Mouse (Mus musculus) liver, embryonic 14.5 days (tissue): ENCODE results near the gene Plch1. TPM values are rescaled to one million over a fixed set of nuclear protein-coding genes. Genes with fewer than 3 reads are reported as not detected.

Experiments
- ATAC-seq: fragments of 200-750 bp; cut with Nextera tagmentation; 2 replicates; pipeline ENCODE4 v1.8.0; 2017; ENCODE audit warnings: moderate number of reproducible peaks, mild to moderate bottlenecking, moderate library complexity; ENCODE audit not compliant: insufficient read depth
- DNase-seq, 3 experiments: peaks; one replicate each; pipeline ENCODE4 v3.0.0-alpha.2; 2012 to 2013; ENCODE audit warnings: low read depth in 3 of 3, low spot score in 3 of 3
- H3K27ac ChIP-seq: fragments of 300-500 bp; sonication (generic); 2 replicates; pipeline ENCODE4 v1.5.1; 2014; ENCODE audit warnings: moderate library complexity, mild to moderate bottlenecking, control low read depth, inconsistent platforms
- H3K27me3 ChIP-seq: fragments of 300-500 bp; sonication (generic); 2 replicates; pipeline ENCODE4 v1.6.1; 2014; ENCODE audit warnings: mild to moderate bottlenecking, low read length, moderate library complexity; ENCODE audit not compliant: control insufficient read depth, insufficient read depth
- H3K36me3 ChIP-seq: fragments of 300-500 bp; sonication (generic); replicated peaks from 2 replicates; pipeline ENCODE4 v1.6.1; 2014; ENCODE audit warnings: low read depth; ENCODE audit not compliant: control insufficient read depth, insufficient read depth
- H3K4me1 ChIP-seq, 2 experiments: fragments of 200-500 bp in 1 of 2; fragments of 300-500 bp in 1 of 2; sonication (generic) in 1 of 2; replicated peaks; 2 replicates each; pipeline ENCODE4 v1.6.1; 2012 to 2014; ENCODE audit warnings: antibody characterized with exemption in 1 of 2, inconsistent platforms in 1 of 2, low read length in 1 of 2; ENCODE audit not compliant: control insufficient read depth in 2 of 2, insufficient read depth in 2 of 2
- H3K4me2 ChIP-seq: fragments of 300-500 bp; sonication (generic); 2 replicates; pipeline ENCODE4 v1.6.1; 2014; ENCODE audit warnings: low read depth, mild to moderate bottlenecking, control low read depth, moderate library complexity
- H3K4me3 ChIP-seq, 2 experiments: fragments of 200-500 bp in 1 of 2; fragments of 300-500 bp in 1 of 2; sonication (generic) in 1 of 2; 2 replicates each; pipeline ENCODE4 v1.5.1; 2012 to 2014; ENCODE audit warnings: low read depth in 2 of 2, low read length in 2 of 2, mild to moderate bottlenecking in 2 of 2, control low read depth in 1 of 2, inconsistent platforms in 1 of 2, moderate library complexity in 1 of 2; ENCODE audit not compliant: insufficient read depth in 1 of 2
- H3K9ac ChIP-seq: fragments of 300-500 bp; sonication (generic); replicated peaks from 2 replicates; pipeline ENCODE4 v1.6.1; 2014; ENCODE audit warnings: mild to moderate bottlenecking, control low read depth, moderate library complexity
- H3K9me3 ChIP-seq: fragments of 300-500 bp; sonication (generic); 2 replicates; pipeline ENCODE4 v1.6.1; 2016; ENCODE audit warnings: low read length, mixed read lengths; ENCODE audit not compliant: control insufficient read depth
- CTCF ChIP-seq: IDR thresholded peaks from 2 replicates; pipeline ENCODE4 v1.5.1; 2016; ENCODE audit warnings: antibody characterized with exemption, low read depth, control low read depth
- EP300 ChIP-seq: IDR thresholded peaks from 2 replicates; pipeline ENCODE4 v1.6.1; 2016; ENCODE audit warnings: antibody characterized with exemption, low read depth
- WGBS: fragments of 180-500 bp; shearing (Covaris S2); extraction: QIAGEN DNeasy Blood & Tissue Kit; methylation state at CpG from one replicate; pipeline ENCODE4 v1.1.7; 2014; ENCODE audit not compliant: insufficient replicate concordance; 5-methylcytosine and 5-hydroxymethylcytosine counted together
- polyA plus RNA-seq, 2 experiments: library from polyadenylated mRNA; depleted of rRNA in 1 of 2; stranded (reverse) in 1 of 2; unstranded in 1 of 2; fragments of >200 nt; fragmentation: Nextera tagmentation in 1 of 2; extraction: Ambion mirVana in 1 of 2; gene quantifications; 2 replicates each; pipeline versions ENCODE4 v1.2.1 to v1.2.3; 2012 to 2014

The Plch1 gene
- polyA plus RNA-seq, 2 experiments: 0.11 to 0.14 TPM

- Histone ChIP-seq H3K9me3 (no peaks in the 10 kb centered on the region), H3K4me2 (no peak overlapping the region), H3K9ac (no peak overlapping the region), H3K4me3 (no peak overlapping the region), H3K4me1 (no peaks in the 10 kb centered on the region), H3K27me3 (no peaks in the 10 kb centered on the region), H3K36me3 (no peaks in the 10 kb centered on the region), H3K27ac (no peak overlapping the region)
- ATAC-seq (no peak), DNase-seq (no peak)
- WGBS: 23% methylated on average over 1 of the region's 1 CpGs
- TF ChIP-seq CTCF: no peak
- no peak for TF ChIP-seq EP300
Observed at GRCm38 (mm10) chr3:63823874-63824400, 75.3 kb downstream of the Plch1 start.

GRCm38 (mm10) chr3:63822631-63823030 lies 76.6 kb downstream of the Plch1 start:
- ATAC-seq (no peak), DNase-seq (no peak)
- no peaks in the 10 kb centered on the region for H3K36me3 ChIP-seq
- H3K4me3 ChIP-seq: no peak overlapping the region
- no peaks in the 10 kb centered on the region for H3K4me1 ChIP-seq
- no peaks in the 10 kb centered on the region for H3K27me3 ChIP-seq
- TF ChIP-seq CTCF (no peak), EP300 (no peak)
- H3K9me3 ChIP-seq: no peaks in the 10 kb centered on the region
- no peak overlapping the region for H3K9ac ChIP-seq
- H3K27ac ChIP-seq: no peak overlapping the region
- H3K4me2 ChIP-seq: no peak overlapping the region

GRCm38 (mm10) chr3:63815131-63815530 lies 84.1 kb downstream of the Plch1 start:
- ATAC-seq (no peak), DNase-seq (no peak)
- TF ChIP-seq EP300 (no peak), CTCF (no peak)
- H3K4me1 ChIP-seq: no peaks in the 10 kb centered on the region
- H3K9me3 ChIP-seq: no peaks in the 10 kb centered on the region
- H3K4me3 ChIP-seq: no peak overlapping the region
- no peaks in the 10 kb centered on the region for H3K36me3 ChIP-seq
- WGBS: 59% methylated on average over 3 of the region's 3 CpGs
- H3K27me3 ChIP-seq: no peaks in the 10 kb centered on the region
- no peak overlapping the region for H3K9ac ChIP-seq
- no peak overlapping the region for H3K4me2 ChIP-seq
- H3K27ac ChIP-seq: no peak overlapping the region

- H3K36me3 ChIP-seq: no peaks in the 10 kb centered on the region
- H3K9ac ChIP-seq: no peak overlapping the region
- no peaks in the 10 kb centered on the region for H3K27me3 ChIP-seq
- H3K4me2 ChIP-seq: no peak overlapping the region
- TF ChIP-seq CTCF (no peak), EP300 (no peak)
- no peak overlapping the region for H3K4me3 ChIP-seq
- no peaks in the 10 kb centered on the region for H3K4me1 ChIP-seq
- DNase-seq (no peak), ATAC-seq (no peak)
- H3K27ac ChIP-seq: no peak overlapping the region
- WGBS: 47% methylated on average over 1 of the region's 1 CpGs
- H3K9me3 ChIP-seq: no peaks in the 10 kb centered on the region
Observed at GRCm38 (mm10) chr3:63814203-63814602, 85.1 kb downstream of the Plch1 start.

GRCm38 (mm10) chr3:63806906-63807305 lies 92.4 kb downstream of the Plch1 start:
- H3K4me1 ChIP-seq: no peaks in the 10 kb centered on the region
- H3K9me3 ChIP-seq: no peaks in the 10 kb centered on the region
- TF ChIP-seq CTCF: no peak
- no peak for TF ChIP-seq EP300
- H3K4me2 ChIP-seq: no peak overlapping the region
- no peak overlapping the region for H3K9ac ChIP-seq
- no peak overlapping the region for H3K4me3 ChIP-seq
- 56% methylated on average over 1 of the region's 1 CpGs for WGBS
- no peak for ATAC-seq
- DNase-seq: no peak
- no peaks in the 10 kb centered on the region for H3K36me3 ChIP-seq
- H3K27ac ChIP-seq: no peak overlapping the region
- no peaks in the 10 kb centered on the region for H3K27me3 ChIP-seq
